Mouse (Mus musculus): ENCODE data around the gene Nudt7. TPM values are rescaled to one million over a fixed set of nuclear protein-coding genes. Genes with fewer than 3 reads are reported as not detected.

Gene Nudt7
- polyA plus RNA-seq, 1 experiment = 1.0 TPM

- Histone ChIP-seq H3K4me3 (ENCODE audit: control insufficient read depth, low read depth, low read length) (no peak overlapping the region), H3K36me3 (ENCODE audit: control insufficient read depth, insufficient read depth, low read length) (no peaks in the 10 kb centered on the region), H3K27ac (ENCODE audit: control insufficient read depth, insufficient read depth, low read depth, low read length) (no peak overlapping the region), H3K27me3 (ENCODE audit: control insufficient read depth, insufficient read depth, low read length) (no peaks in the 10 kb centered on the region), H3K4me1 (ENCODE audit: control insufficient read depth, insufficient read depth, low read length) (no peaks in the 10 kb centered on the region)
- TF ChIP-seq POLR2A (IDR thresholded peaks at IDR 0.05; ENCODE audit: control insufficient read depth, low read depth, low read length) (no peak), CTCF (IDR thresholded peaks at IDR 0.05; ENCODE audit: control insufficient read depth, insufficient read depth, insufficient replicate concordance, low read depth, low read length) (no peak)
These were observed 32.4 kb downstream of the Nudt7 start for GRCm38 (mm10) chr8:114165741-114166140.

GRCm38 (mm10) chr8:114176721-114177120 lies 43.4 kb downstream of the Nudt7 start:
- peaks cover 2% of the 10 kb centered on the region; the same call in 1 of the 2 replicates for H3K4me1 ChIP-seq (ENCODE audit: control insufficient read depth, insufficient read depth, low read length)
- no peaks in the 10 kb centered on the region for H3K36me3 ChIP-seq (ENCODE audit: control insufficient read depth, insufficient read depth, low read length)
- no peak overlapping the region for H3K27ac ChIP-seq (ENCODE audit: control insufficient read depth, insufficient read depth, low read depth, low read length)
- no peak; the same call in 1 of the 2 replicates for TF ChIP-seq CTCF (IDR thresholded peaks at IDR 0.05; ENCODE audit: control insufficient read depth, insufficient read depth, insufficient replicate concordance, low read depth, low read length)
- TF ChIP-seq POLR2A (IDR thresholded peaks at IDR 0.05; ENCODE audit: control insufficient read depth, low read depth, low read length) = no peak
- no peaks in the 10 kb centered on the region for H3K27me3 ChIP-seq (ENCODE audit: control insufficient read depth, insufficient read depth, low read length)
- H3K4me3 ChIP-seq (ENCODE audit: control insufficient read depth, low read depth, low read length) = no peak overlapping the region

- H3K27ac ChIP-seq (ENCODE audit: control insufficient read depth, insufficient read depth, low read depth, low read length) = no peak overlapping the region
- H3K36me3 ChIP-seq (ENCODE audit: control insufficient read depth, insufficient read depth, low read length) = no peaks in the 10 kb centered on the region
- H3K4me3 ChIP-seq (ENCODE audit: control insufficient read depth, low read depth, low read length) = no peak overlapping the region
- H3K27me3 ChIP-seq (ENCODE audit: control insufficient read depth, insufficient read depth, low read length) = no peaks in the 10 kb centered on the region
- H3K4me1 ChIP-seq (ENCODE audit: control insufficient read depth, insufficient read depth, low read length) = no peaks in the 10 kb centered on the region
- no peak for TF ChIP-seq POLR2A (IDR thresholded peaks at IDR 0.05; ENCODE audit: control insufficient read depth, low read depth, low read length)
These were observed 60.0 kb downstream of the Nudt7 start for GRCm38 (mm10) chr8:114193334-114193733.

GRCm38 (mm10) chr8:114198990-114199389 lies 65.6 kb downstream of the Nudt7 start:
- no peak overlapping the region for H3K4me3 ChIP-seq (ENCODE audit: control insufficient read depth, low read depth, low read length)
- no peak overlapping the region for H3K27ac ChIP-seq (ENCODE audit: control insufficient read depth, insufficient read depth, low read depth, low read length)
- H3K4me1 ChIP-seq (ENCODE audit: control insufficient read depth, insufficient read depth, low read length) = no peaks in the 10 kb centered on the region
- no peaks in the 10 kb centered on the region for H3K27me3 ChIP-seq (ENCODE audit: control insufficient read depth, insufficient read depth, low read length)
- no peaks in the 10 kb centered on the region for H3K36me3 ChIP-seq (ENCODE audit: control insufficient read depth, insufficient read depth, low read length)
- TF ChIP-seq POLR2A (IDR thresholded peaks at IDR 0.05; ENCODE audit: control insufficient read depth, low read depth, low read length) (no peak), CTCF (IDR thresholded peaks at IDR 0.05; ENCODE audit: control insufficient read depth, insufficient read depth, insufficient replicate concordance, low read depth, low read length) (no peak)

Other genes starting within 250 kb of the Nudt7 start
- gene Vat1l, start 72.1 kb downstream of the Nudt7 start, polyA plus RNA-seq (2012; rRNA removed) = 0.41 and 0.45 TPM in 2 replicates